Mouse (Mus musculus) urinary bladder, postnatal 25 days (tissue): ENCODE measurements at regions not wholly inside any gene's neighbourhood (a gene's known extent, or its start where the extent isn't known, plus 50 kb on each side); places are given as distances from the start of the nearest gene placed in this dataset.
"Not testable (repeated sequence)": the region's sequence is repeated elsewhere in the genome, so short reads cannot be mapped to it uniquely, and the experiment has no call there.

Experiments used
- DNase-seq: peaks from one replicate; pipeline ENCODE4 v3.0.0; 2022; ENCODE audit warnings: low spot score

GRCm38 (mm10) chr4:153160115-153160514 lies 322.5 kb downstream of the Ajap1 start:
- DNase-seq: no peak

GRCm38 (mm10) chr4:153157572-153157971 lies 325.0 kb downstream of the Ajap1 start:
- no peak for DNase-seq

- DNase-seq: not testable (repeated sequence)
These were observed 329.7 kb downstream of the Ajap1 start for GRCm38 (mm10) chr4:153152923-153153322.

GRCm38 (mm10) chr4:153133147-153133546 lies 349.5 kb downstream of the Ajap1 start:
- DNase-seq: no peak

GRCm38 (mm10) chr4:153129345-153129744 lies 353.3 kb downstream of the Ajap1 start:
- DNase-seq: no peak

- DNase-seq: no peak
These were observed 354.4 kb downstream of the Ajap1 start for GRCm38 (mm10) chr4:153128162-153128561.

GRCm38 (mm10) chr4:153120480-153120879 lies 362.1 kb downstream of the Ajap1 start:
- DNase-seq: no peak

- DNase-seq: no peak
These were observed 362.9 kb downstream of the Ajap1 start for GRCm38 (mm10) chr4:153119647-153120102.

GRCm38 (mm10) chr4:153118824-153119646 lies 363.6 kb downstream of the Ajap1 start:
- no peak for DNase-seq

- no peak for DNase-seq
These were observed 367.6 kb downstream of the Ajap1 start for GRCm38 (mm10) chr4:153114998-153115397.

- no peak for DNase-seq
These were observed 369.0 kb downstream of the Ajap1 start for GRCm38 (mm10) chr4:153113577-153113976.

GRCm38 (mm10) chr4:153110291-153110746 lies 372.3 kb downstream of the Ajap1 start:
- no peak for DNase-seq

- no peak for DNase-seq
These were observed 384.0 kb downstream of the Ajap1 start for GRCm38 (mm10) chr4:153098591-153098990.

GRCm38 (mm10) chr4:153097601-153098000 lies 385.0 kb downstream of the Ajap1 start:
- DNase-seq: no peak

- DNase-seq: no peak
These were observed 389.5 kb downstream of the Ajap1 start for GRCm38 (mm10) chr4:153093129-153093528.

- no peak for DNase-seq
These were observed 400.4 kb downstream of the Ajap1 start for GRCm38 (mm10) chr4:153082166-153082565.

- no peak for DNase-seq
These were observed 408.0 kb downstream of the Ajap1 start for GRCm38 (mm10) chr4:153074590-153074989.

- DNase-seq: no peak
These were observed 412.3 kb downstream of the Ajap1 start for GRCm38 (mm10) chr4:153070190-153070745.

GRCm38 (mm10) chr4:153068484-153069033 lies 414.1 kb downstream of the Ajap1 start:
- no peak for DNase-seq

GRCm38 (mm10) chr4:153064021-153064605 lies 418.5 kb downstream of the Ajap1 start:
- DNase-seq: no peak

GRCm38 (mm10) chr4:153063402-153063801 lies 419.2 kb downstream of the Ajap1 start:
- DNase-seq: no peak

- no peak for DNase-seq
These were observed 424.5 kb downstream of the Ajap1 start for GRCm38 (mm10) chr4:153058152-153058551.

GRCm38 (mm10) chr4:153023711-153024110 lies 458.9 kb downstream of the Ajap1 start:
- DNase-seq: no peak
